Mouse (Mus musculus) lung, adult 2 months (tissue): ENCODE data around the gene Frat1. TPM values are rescaled to one million over a fixed set of nuclear protein-coding genes. Genes with fewer than 3 reads are reported as not detected.
"Not testable (repeated sequence)": the region's sequence is repeated elsewhere in the genome, so short reads cannot be mapped to it uniquely, and the experiment has no call there.

Experiments
- DNase-seq: peaks from one replicate; pipeline ENCODE4 v3.0.0; 2022
- H3K4me1 ChIP-seq: fragments of 200-500 bp; 2 replicates; pipeline ENCODE4 v1.6.1; 2011; ENCODE audit warnings: low read length; ENCODE audit not compliant: control insufficient read depth, insufficient read depth
- H3K4me3 ChIP-seq: fragments of 200-500 bp; replicated peaks from 2 replicates; pipeline ENCODE3; 2011; ENCODE audit warnings: low read depth, mild to moderate bottlenecking, control low read depth, low read length; ENCODE audit errors: extremely low read depth
- CTCF ChIP-seq: fragments of 200-500 bp; IDR thresholded peaks from 2 replicates; pipeline ENCODE4 v1.5.1; 2011; ENCODE audit warnings: mild to moderate bottlenecking, low read length, control low read depth; ENCODE audit not compliant: insufficient read depth
- POLR2A ChIP-seq: fragments of 200-500 bp; IDR thresholded peaks from 2 replicates; pipeline ENCODE4 v1.6.1; 2011; ENCODE audit warnings: low read depth, mild to moderate bottlenecking, control low read depth, low read length, borderline replicate concordance; ENCODE audit errors: extremely low read depth
- whole genome bisulfite sequencing: fragments of 180-500 bp; shearing (Covaris S2); methylation state at CpG from one replicate; pipeline ENCODE4 v1.1.7; 2018; 5-methylcytosine and 5-hydroxymethylcytosine counted together
- polyA plus RNA-seq: library from polyadenylated mRNA; depleted of rRNA; stranded (reverse); fragments of >200 nt; gene quantifications from 2 replicates; pipeline ENCODE4 v1.2.3, GENCODE M21; 2012

Frat1 gene
- polyA plus RNA-seq, 1 experiment, result 3.6 TPM

- DNase-seq, result peak; percentile 62
- WGBS, result under 1% methylated on average over 64 of the region's 64 CpGs
- Histone ChIP-seq H3K4me1 (peaks cover 4% of the 10 kb centered on the region; the same call in 1 of the 2 replicates), H3K4me3 (peak overlapping the region; percentile 75)
- TF ChIP-seq POLR2A, result no peak
- no peak for TF ChIP-seq CTCF
These were observed 17.4 kb downstream of the Frat1 start for GRCm38 (mm10) chr19:41847091-41847581.

- under 1% methylated on average over 46 of the region's 53 CpGs for WGBS
- H3K4me1 ChIP-seq, DNase-seq: not testable (repeated sequence)
- H3K4me3 ChIP-seq, result peak overlapping the region; percentile 100
These were observed 17.8 kb downstream of the Frat1 start for GRCm38 (mm10) chr19:41847614-41847991.

GRCm38 (mm10) chr19:41847992-41848851, 18.5 kb downstream of the Frat1 start, which contains the start of gene Frat2:
Frat2 (minus strand) TSS chr19:41848132.
- WGBS, result under 1% methylated on average over 72 of the region's 72 CpGs
- peak; percentile 91 for DNase-seq

GRCm38 (mm10) chr19:41850021-41850718, 20.4 kb downstream of the Frat1 start:
- Histone ChIP-seq H3K4me1 (peaks cover 4% of the 10 kb centered on the region; the same call in 1 of the 2 replicates), H3K4me3 (no peak overlapping the region)
- WGBS, result 56% methylated on average over 6 of the region's 6 CpGs
- TF ChIP-seq POLR2A (no peak), CTCF (no peak)
- no peak for DNase-seq

More at GRCm38 (mm10) chr19:41847992-41848851, 18.5 kb downstream of the Frat1 start, which contains the start of gene Frat2:
- H3K4me3 ChIP-seq, result peak within 1 kb of the TSS; percentile 100
- TF ChIP-seq CTCF (no peak), POLR2A (peak; percentile 49; the same call in 1 of the 2 replicates)
- peaks cover 4% of the 10 kb centered on the region; the same call in 1 of the 2 replicates for H3K4me1 ChIP-seq

- TF ChIP-seq POLR2A (no peak), CTCF (no peak)
- Histone ChIP-seq H3K4me3 (no peak overlapping the region), H3K4me1 (peaks cover 4% of the 10 kb centered on the region; the same call in 1 of the 2 replicates)
- DNase-seq, result no peak
- 40% methylated on average over 14 of the region's 14 CpGs for WGBS
These were observed 21.2 kb downstream of the Frat1 start for GRCm38 (mm10) chr19:41850719-41851543.

GRCm38 (mm10) chr19:41852423-41852822, 22.7 kb downstream of the Frat1 start:
- Histone ChIP-seq H3K4me1 (no peaks in the 10 kb centered on the region), H3K4me3 (no peak overlapping the region)
- WGBS, result 76% methylated on average over 4 of the region's 4 CpGs
- DNase-seq, result no peak
- TF ChIP-seq POLR2A, result no peak
- no peak for TF ChIP-seq CTCF

GRCm38 (mm10) chr19:41857086-41857762, 27.5 kb downstream of the Frat1 start:
- WGBS, result 63% methylated on average over 5 of the region's 5 CpGs
- Histone ChIP-seq H3K4me1 (no peaks in the 10 kb centered on the region), H3K4me3 (no peak overlapping the region)
- no peak for TF ChIP-seq POLR2A
- TF ChIP-seq CTCF, result no peak
- no peak for DNase-seq

DNA sequence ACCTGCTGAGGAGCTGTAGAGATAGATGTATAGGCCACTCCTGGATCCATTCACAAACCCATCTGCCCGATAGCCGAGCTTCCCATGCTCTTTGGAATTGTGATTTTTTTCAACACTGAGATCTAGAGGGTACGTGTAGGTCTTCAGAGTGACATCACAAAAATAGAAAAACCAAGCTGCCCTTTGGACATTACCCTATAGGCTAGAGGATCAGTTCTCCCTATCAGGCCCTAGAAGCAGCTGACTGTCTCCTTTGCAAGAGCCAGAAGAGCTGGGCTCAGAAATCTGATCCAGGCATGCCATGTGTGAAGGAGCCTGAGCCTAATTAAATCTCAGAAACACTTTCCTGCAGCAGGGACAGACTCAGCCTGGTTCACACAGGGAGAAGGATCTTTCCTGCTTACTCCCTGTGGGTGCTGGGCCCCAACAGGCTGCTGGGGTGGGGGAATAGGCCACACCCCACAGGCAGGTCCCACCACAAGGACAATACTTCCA, 28.1 kb downstream of the Frat1 start:
- TF ChIP-seq POLR2A (no peak), CTCF (no peak)
- no peak for DNase-seq
- H3K4me3 ChIP-seq, result no peak overlapping the region
- WGBS, result 74% methylated on average over 3 of the region's 3 CpGs
- no peaks in the 10 kb centered on the region for H3K4me1 ChIP-seq

DNA sequence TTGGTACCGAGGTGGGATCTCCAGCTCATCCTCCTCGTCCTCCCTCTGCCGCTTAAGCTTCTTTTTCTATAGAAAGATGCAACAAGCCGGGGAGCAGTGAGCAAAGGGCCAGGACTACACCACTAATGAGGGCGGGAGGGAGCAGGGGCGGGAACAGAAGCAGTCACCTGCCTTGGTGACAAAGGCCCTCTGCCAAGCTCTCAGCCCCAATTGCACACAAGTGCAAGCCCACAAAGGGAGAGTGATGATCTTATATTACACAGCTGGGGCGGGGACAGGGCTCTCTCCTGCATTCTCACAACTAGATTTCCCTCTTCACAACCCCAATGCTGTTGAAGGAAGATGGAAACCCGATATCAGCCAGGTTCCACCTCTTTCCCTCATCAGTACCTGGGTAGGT, 36.9 kb downstream of the Frat1 start:
- Histone ChIP-seq H3K4me3 (no peak overlapping the region), H3K4me1 (no peaks in the 10 kb centered on the region)
- no peak for DNase-seq
- WGBS, result 87% methylated on average over 8 of the region's 8 CpGs
- TF ChIP-seq POLR2A (no peak), CTCF (no peak)
